Mouse (Mus musculus): ENCODE measurements at regions not wholly inside any gene's neighbourhood (a gene's known extent, or its start where the extent isn't known, plus 50 kb on each side); places are given as distances from the start of the nearest gene placed in this dataset.

DNA sequence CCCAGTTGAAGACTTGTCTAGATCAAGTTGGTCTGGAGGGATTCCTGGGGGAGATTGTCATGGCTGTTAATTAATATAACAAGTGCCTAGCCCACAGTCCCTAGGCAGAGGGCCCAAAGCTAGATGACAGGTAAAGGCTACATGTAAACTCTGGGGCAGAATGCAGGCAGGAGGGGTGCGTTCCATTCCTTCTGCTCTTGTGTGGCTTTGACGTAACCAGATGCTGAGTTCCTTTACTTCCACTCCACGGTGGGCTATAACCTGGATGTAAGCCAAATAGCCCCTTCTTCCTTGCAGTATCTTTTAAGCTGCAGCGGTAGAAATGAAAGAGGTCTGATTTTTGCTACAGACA lies 185.3 kb upstream of the Nckap5 start:
- TF ChIP-seq CTCF (IDR thresholded peaks at IDR 0.05; ENCODE audit: low read depth) = no peak
- WGBS = 69% methylated on average over 4 of the region's 4 CpGs
- no peaks in the 10 kb centered on the region for H3K9me3 ChIP-seq (ENCODE audit: control insufficient read depth)

DNA sequence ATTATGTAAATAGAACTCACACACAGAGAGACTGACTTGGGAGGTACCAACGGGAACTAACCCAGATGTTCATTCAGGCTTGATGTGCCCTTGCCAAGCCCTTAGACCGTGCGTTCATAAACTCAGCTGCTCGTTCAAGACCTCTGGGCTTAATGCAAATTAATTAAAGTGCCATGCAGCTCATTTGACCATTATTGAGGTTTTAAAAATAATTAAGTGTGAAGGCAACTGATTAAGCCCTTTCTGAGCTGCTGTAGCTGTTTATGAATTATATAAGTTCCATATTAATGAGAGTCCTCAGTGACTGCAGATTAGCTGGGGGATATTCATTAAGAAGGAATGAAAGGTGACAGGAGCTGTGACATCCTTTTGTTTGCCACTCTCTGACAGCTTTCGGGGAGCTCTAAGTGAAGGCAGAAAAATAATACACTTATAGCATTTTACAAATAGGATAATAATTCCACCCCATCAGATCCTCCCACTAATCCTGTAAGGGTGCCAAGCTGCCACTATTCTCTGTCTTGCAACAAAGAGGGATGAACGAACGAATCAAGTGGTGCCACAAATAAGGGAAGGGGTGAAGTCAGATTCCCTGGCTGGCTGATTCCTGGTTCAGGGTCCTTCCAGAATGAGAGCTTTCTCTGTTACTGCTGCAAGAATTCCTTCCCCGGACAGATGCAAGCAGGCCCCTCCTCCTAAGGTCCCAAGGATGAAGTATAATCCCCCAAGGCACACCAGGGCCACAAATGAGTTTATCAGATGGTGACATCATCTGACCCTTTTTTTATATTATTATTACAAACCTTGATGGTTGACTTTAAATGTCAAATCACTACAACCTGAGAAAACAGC lies 184.7 kb upstream of the Nckap5 start:
- Histone ChIP-seq H3K27ac (ENCODE audit: low read depth, low read length) (no peak overlapping the region), H3K27me3 (replicated peaks; ENCODE audit: control insufficient read depth, insufficient read depth, low read length) (no peaks in the 10 kb centered on the region), H3K9ac (ENCODE audit: low read depth, low read length) (no peak overlapping the region), H3K4me1 (replicated peaks; ENCODE audit: control insufficient read depth, insufficient read depth, low read length) (no peaks in the 10 kb centered on the region), H3K36me3 (ENCODE audit: control insufficient read depth, insufficient read depth) (no peaks in the 10 kb centered on the region), H3K4me2 (replicated peaks; ENCODE audit: low read depth) (no peak overlapping the region), H3K9me3 (ENCODE audit: control insufficient read depth) (no peaks in the 10 kb centered on the region), H3K4me3 (ENCODE audit: low read depth, low read length) (no peak overlapping the region)
- ATAC-seq = no peak
- TF ChIP-seq CTCF (IDR thresholded peaks at IDR 0.05; ENCODE audit: low read depth) = no peak
- 47% methylated on average over 8 of the region's 8 CpGs for WGBS

More for the DNA sequence above, 185.3 kb upstream of the Nckap5 start:
- Histone ChIP-seq H3K27ac (ENCODE audit: low read depth, low read length) (no peak overlapping the region), H3K4me3 (ENCODE audit: low read depth, low read length) (no peak overlapping the region), H3K27me3 (replicated peaks; ENCODE audit: control insufficient read depth, insufficient read depth, low read length) (no peaks in the 10 kb centered on the region), H3K4me1 (replicated peaks; ENCODE audit: control insufficient read depth, insufficient read depth, low read length) (no peaks in the 10 kb centered on the region), H3K36me3 (ENCODE audit: control insufficient read depth, insufficient read depth) (no peaks in the 10 kb centered on the region), H3K4me2 (replicated peaks; ENCODE audit: low read depth) (no peak overlapping the region), H3K9ac (ENCODE audit: low read depth, low read length) (no peak overlapping the region)
- ATAC-seq = no peak

DNA sequence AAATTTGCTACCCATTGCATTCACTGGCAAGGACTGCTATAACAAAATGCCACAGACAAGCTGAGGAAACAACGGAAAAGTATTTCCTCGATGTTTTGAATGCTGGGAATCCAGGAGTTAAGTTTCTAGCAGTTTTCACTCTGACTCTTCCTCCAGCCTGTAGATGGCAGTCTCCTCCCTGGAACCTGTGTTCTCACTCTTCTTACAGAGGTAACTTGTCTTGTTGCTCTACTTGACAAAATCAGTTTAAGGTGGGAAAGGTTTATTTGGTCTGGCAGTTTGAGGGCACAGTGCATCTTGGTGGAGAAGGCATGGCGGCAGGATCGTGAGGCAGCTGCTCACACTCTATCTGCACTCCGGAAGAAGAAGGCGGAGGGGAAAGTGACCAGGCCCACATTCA lies 181.3 kb upstream of the Nckap5 start:
- peak; percentile 78 for TF ChIP-seq CTCF (IDR thresholded peaks at IDR 0.05; ENCODE audit: low read depth)
- no peak overlapping the region for H3K9ac ChIP-seq (ENCODE audit: low read depth, low read length)

GRCm38 (mm10) chr1:127009699-127010098 lies 179.1 kb upstream of the Nckap5 start:
- Histone ChIP-seq H3K4me1 (replicated peaks; ENCODE audit: control insufficient read depth, insufficient read depth, low read length) (no peaks in the 10 kb centered on the region), H3K27ac (ENCODE audit: low read depth, low read length) (no peak overlapping the region), H3K4me3 (ENCODE audit: low read depth, low read length) (no peak overlapping the region), H3K9me3 (ENCODE audit: control insufficient read depth) (no peaks in the 10 kb centered on the region), H3K36me3 (ENCODE audit: control insufficient read depth, insufficient read depth) (no peaks in the 10 kb centered on the region), H3K4me2 (replicated peaks; ENCODE audit: low read depth) (no peak overlapping the region), H3K27me3 (replicated peaks; ENCODE audit: control insufficient read depth, insufficient read depth, low read length) (no peaks in the 10 kb centered on the region), H3K9ac (ENCODE audit: low read depth, low read length) (no peak overlapping the region)
- no peak for ATAC-seq
- 79% methylated on average over 4 of the region's 4 CpGs for WGBS
- TF ChIP-seq CTCF (IDR thresholded peaks at IDR 0.05; ENCODE audit: low read depth) = no peak

More for the DNA sequence above, 181.3 kb upstream of the Nckap5 start:
- no peak overlapping the region for H3K27ac ChIP-seq (ENCODE audit: low read depth, low read length)
- H3K4me3 ChIP-seq (ENCODE audit: low read depth, low read length) = no peak overlapping the region
- no peaks in the 10 kb centered on the region for H3K36me3 ChIP-seq (ENCODE audit: control insufficient read depth, insufficient read depth)
- no peaks in the 10 kb centered on the region for H3K4me1 ChIP-seq (replicated peaks; ENCODE audit: control insufficient read depth, insufficient read depth, low read length)
- ATAC-seq = no peak
- no peaks in the 10 kb centered on the region for H3K9me3 ChIP-seq (ENCODE audit: control insufficient read depth)
- no peak overlapping the region for H3K4me2 ChIP-seq (replicated peaks; ENCODE audit: low read depth)
- WGBS = 71% methylated on average over 6 of the region's 6 CpGs
- H3K27me3 ChIP-seq (replicated peaks; ENCODE audit: control insufficient read depth, insufficient read depth, low read length) = no peaks in the 10 kb centered on the region

- TF ChIP-seq CTCF (IDR thresholded peaks at IDR 0.05; ENCODE audit: low read depth) = no peak
- no peak overlapping the region for H3K4me2 ChIP-seq (replicated peaks; ENCODE audit: low read depth)
- H3K9me3 ChIP-seq (ENCODE audit: control insufficient read depth) = no peaks in the 10 kb centered on the region
- 78% methylated on average over 7 of the region's 7 CpGs for WGBS
- no peak overlapping the region for H3K9ac ChIP-seq (ENCODE audit: low read depth, low read length)
- H3K4me1 ChIP-seq (replicated peaks; ENCODE audit: control insufficient read depth, insufficient read depth, low read length) = no peaks in the 10 kb centered on the region
- no peak overlapping the region for H3K4me3 ChIP-seq (ENCODE audit: low read depth, low read length)
- no peak overlapping the region for H3K27ac ChIP-seq (ENCODE audit: low read depth, low read length)
- no peaks in the 10 kb centered on the region for H3K36me3 ChIP-seq (ENCODE audit: control insufficient read depth, insufficient read depth)
- ATAC-seq = no peak
- H3K27me3 ChIP-seq (replicated peaks; ENCODE audit: control insufficient read depth, insufficient read depth, low read length) = no peaks in the 10 kb centered on the region
Observed at GRCm38 (mm10) chr1:127001700-127002099, 171.1 kb upstream of the Nckap5 start.

GRCm38 (mm10) chr1:126993061-126993640 lies 162.6 kb upstream of the Nckap5 start:
- 68% methylated on average over 1 of the region's 1 CpGs for WGBS
- Histone ChIP-seq H3K27me3 (replicated peaks; ENCODE audit: control insufficient read depth, insufficient read depth, low read length) (no peaks in the 10 kb centered on the region), H3K4me2 (replicated peaks; ENCODE audit: low read depth) (no peak overlapping the region), H3K27ac (ENCODE audit: low read depth, low read length) (no peak overlapping the region), H3K9me3 (ENCODE audit: control insufficient read depth) (no peaks in the 10 kb centered on the region), H3K9ac (ENCODE audit: low read depth, low read length) (no peak overlapping the region), H3K36me3 (ENCODE audit: control insufficient read depth, insufficient read depth) (no peaks in the 10 kb centered on the region), H3K4me3 (ENCODE audit: low read depth, low read length) (no peak overlapping the region), H3K4me1 (replicated peaks; ENCODE audit: control insufficient read depth, insufficient read depth, low read length) (no peaks in the 10 kb centered on the region)
- TF ChIP-seq CTCF (IDR thresholded peaks at IDR 0.05; ENCODE audit: low read depth) = peak; percentile 83
- ATAC-seq = no peak; the same call in 1 of the 2 replicates

Measured in intestine, postnatal 0 days (tissue).